Mouse (Mus musculus): ENCODE data around the gene Map3k11.

Gene Map3k11

DNA sequence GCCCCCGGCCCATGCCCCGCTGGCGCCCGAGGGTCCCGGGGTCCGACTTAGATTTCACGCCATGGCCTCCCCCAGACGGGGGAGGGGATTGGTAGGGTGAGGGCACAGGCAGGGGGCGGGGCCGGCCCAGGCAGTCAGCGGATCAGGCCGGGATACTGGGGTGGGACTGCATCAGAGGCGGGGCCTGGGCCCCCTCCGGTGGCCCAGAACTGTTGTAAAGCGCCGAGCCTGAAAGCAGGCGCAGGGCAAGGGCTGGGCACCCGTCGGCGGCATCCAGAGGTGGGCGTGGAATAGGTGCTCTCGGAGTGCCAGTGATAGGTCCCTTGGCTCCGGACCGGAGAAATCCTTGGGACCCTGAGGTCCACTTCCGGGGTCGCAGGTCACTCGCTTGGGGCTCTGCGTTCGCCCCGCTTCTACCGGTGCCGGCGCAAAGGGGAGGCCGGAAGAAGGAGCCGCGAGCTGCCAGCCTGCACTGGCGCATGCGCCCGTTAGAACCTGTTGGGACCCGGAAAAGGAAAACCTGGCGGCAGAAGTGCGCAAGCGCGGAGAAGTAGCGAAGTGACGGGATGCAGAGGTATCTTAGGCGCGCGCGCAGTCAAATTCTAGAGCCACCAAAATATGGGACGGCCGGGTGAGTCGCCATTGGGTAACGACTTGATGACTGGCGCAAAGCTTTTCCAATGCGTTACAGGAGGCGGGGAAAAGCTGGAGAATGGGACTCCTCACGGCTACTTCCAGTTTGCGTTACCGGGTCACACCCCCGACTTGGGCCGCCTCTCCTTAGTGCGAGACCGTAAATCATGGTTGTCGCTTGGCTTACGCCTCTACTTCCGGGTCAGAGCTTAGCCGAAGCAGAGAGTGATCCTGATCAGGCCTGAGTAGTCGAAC is at the start of gene Map3k11, which contains the start of gene Pcnx3:
Gene Map3k11 (plus strand): TSS at position 543 of the 888 bp plus-strand sequence.
Gene Pcnx3 (minus strand): TSS at position 709 of the 888 bp plus-strand sequence.
- in situ Hi-C loops (cut with MboI; ENCODE audit: low pct_unique_long_range_greater_than_20kb in 1 of 2, low sequenced_read_pairs in 2 of 2, unreplicated experiment in 1 of 2): no loop called here

DNA sequence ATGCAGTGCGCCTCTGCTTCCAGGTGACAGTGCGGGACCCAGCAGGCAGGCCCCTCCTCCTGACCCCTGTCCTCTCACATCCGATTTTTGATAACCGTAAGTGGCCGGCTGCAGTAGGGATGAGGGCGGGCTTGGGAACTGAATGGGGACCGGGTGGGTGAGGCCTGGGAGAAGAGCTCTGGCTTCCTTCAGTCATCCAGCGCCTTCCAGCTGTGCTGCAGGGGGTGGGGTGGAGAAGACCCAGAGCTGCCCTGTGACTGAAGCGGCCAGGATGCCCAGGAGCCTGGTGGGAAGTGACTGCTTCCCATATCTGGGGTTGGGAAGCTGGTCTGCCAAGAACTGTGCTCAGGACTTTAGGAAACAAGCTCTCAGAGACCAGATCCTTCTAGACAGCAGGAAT is 48.2 kb upstream of the Map3k11 start:
- in situ Hi-C loops (cut with MboI; ENCODE audit: low pct_unique_long_range_greater_than_20kb in 1 of 2, low sequenced_read_pairs in 2 of 2, unreplicated experiment in 1 of 2): no loop called here

DNA sequence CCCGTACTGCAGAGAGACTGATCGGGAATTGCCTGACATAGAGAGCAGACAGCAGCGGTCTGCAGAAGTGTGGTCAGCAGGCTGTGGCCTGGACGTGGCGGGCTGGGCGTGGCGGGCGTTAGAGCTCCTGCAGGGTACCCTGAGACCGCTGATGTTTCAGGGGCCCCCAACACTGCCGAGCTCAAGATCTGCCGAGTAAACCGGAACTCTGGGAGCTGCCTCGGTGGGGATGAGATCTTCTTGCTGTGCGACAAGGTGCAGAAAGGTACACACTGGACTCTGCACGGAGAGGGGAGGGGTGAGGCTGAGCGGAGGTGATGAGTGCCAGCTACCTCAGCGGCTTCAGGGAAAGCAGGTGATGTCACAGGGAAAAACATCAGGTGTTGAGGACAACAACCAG is 47.5 kb upstream of the Map3k11 start:
- in situ Hi-C loops (cut with MboI; ENCODE audit: low pct_unique_long_range_greater_than_20kb in 1 of 2, low sequenced_read_pairs in 2 of 2, unreplicated experiment in 1 of 2): no loop called here

DNA sequence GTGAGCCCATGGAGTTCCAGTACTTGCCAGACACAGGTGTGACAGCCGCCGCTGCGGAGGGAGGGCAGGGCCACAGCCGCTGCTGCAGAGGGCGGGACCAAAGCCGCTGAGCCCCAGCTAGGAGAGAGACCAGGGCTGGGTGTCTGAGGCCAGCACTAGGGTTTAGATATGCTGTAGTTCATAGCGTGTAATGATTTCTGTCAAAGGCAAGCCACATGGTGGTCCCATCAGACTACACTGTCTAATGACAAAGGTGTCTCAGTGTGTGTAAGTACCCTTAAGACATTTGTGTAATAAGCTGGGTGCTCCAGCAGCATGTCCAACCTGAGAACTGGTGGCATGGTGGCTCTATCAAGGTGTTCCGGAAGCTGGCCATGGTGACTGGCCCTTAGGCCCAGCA is 46.9 kb upstream of the Map3k11 start:
- in situ Hi-C loops (cut with MboI; ENCODE audit: low pct_unique_long_range_greater_than_20kb in 1 of 2, low sequenced_read_pairs in 2 of 2, unreplicated experiment in 1 of 2): no loop called here

DNA sequence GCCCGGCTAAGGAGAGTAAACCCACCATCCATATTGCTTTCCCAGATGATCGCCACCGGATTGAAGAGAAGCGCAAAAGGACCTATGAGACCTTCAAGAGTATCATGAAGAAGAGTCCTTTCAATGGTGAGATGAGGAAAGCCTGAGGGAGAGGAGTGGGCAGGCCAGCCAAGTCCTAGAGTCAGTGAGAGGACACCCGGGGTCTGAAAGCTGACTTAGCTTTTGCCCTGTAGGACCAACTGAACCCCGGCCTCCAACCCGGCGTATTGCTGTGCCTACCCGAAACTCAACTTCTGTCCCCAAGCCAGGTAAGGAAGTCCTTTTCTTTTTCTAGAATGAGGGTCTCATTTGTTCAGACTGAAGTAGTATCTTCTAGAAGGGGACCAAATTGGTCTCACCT is 43.3 kb upstream of the Map3k11 start:
- in situ Hi-C loops (cut with MboI; ENCODE audit: low pct_unique_long_range_greater_than_20kb in 1 of 2, low sequenced_read_pairs in 2 of 2, unreplicated experiment in 1 of 2): no loop called here

DNA sequence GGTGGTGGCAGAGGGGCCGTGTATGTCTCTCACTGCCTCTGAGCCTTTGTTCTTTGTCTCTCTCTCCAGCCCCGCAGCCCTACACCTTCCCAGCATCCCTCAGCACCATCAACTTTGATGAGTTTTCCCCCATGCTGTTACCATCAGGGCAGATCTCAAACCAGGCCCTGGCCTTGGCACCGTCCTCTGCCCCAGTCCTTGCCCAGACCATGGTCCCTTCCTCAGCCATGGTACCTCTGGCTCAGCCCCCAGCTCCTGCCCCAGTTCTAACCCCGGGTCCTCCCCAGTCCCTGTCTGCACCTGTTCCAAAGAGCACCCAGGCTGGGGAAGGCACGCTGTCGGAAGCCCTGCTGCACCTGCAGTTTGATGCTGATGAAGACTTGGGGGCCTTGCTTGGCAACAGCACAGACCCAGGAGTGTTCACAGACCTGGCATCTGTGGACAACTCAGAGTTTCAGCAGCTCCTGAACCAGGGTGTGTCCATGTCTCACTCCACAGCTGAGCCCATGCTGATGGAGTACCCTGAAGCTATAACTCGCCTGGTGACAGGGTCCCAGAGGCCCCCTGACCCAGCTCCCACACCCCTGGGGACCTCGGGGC is 41.7 kb upstream of the Map3k11 start:
- in situ Hi-C loops (cut with MboI; ENCODE audit: low pct_unique_long_range_greater_than_20kb in 1 of 2, low sequenced_read_pairs in 2 of 2, unreplicated experiment in 1 of 2): no loop called here

DNA sequence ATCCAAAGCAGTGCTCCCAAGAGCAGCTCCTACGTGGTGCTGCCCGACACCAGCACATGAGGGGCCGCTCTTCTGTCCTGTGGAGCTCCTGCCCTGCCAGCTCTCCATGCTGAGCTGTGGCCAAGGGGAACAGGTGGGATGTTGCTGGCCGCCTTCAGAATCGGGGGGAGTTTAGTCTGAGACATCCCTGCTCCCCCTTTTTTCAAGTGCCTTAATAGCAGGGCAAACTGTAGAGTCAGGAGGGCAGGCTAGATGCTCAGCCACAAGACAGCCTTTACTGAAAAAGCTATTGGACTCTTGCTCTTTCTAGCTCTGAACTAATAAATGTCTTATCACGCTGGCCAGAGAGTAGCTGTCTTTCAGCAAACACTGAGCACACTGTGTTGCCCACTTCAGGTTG is 40.8 kb upstream of the Map3k11 start:
- in situ Hi-C loops (cut with MboI; ENCODE audit: low pct_unique_long_range_greater_than_20kb in 1 of 2, low sequenced_read_pairs in 2 of 2, unreplicated experiment in 1 of 2): no loop called here

DNA sequence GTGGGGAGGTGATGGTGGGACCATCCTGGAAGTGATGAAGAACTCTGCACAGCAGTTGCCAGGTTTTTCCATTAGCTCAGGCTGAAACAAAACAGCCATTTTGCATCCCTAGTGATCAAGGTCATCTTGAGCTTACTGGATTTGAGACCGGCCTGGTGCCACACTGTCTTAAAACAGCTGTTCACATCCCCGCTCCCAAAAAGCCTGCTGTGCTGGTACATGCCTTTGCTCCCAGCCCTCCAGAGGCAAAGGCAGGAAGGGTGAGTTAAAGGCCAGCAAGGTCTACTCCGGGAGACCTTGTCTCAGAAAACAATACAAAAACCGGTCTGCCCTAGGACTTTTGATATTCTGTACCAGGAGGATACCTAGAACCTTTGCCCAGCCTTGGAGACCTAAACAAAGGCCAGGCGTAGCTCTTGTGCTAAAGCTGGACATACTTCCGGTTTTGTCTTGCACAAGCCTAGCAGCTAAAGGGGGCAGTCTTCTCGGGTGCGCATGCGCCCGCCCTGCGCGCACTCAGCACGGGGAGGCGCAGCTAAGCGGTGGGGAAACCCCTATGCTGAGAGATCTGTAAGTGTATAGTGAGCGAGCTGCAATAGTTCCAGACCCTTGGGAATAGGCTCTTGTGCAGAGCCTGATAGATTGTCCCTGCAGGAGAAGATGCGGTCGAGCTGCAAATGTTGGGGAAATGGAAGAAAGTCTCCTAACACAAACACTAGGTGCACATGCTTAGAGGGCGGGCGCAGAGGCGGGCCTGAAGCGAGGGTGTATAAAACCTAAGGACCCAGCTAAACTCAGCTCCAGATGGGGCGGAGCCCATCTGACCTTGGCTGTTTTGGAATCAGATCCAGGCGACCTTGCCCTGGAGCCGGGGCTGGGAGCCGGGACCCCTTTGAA is 39.9 kb upstream of the Map3k11 start:
- in situ Hi-C loops (cut with MboI; ENCODE audit: low pct_unique_long_range_greater_than_20kb in 1 of 2, low sequenced_read_pairs in 2 of 2, unreplicated experiment in 1 of 2): no loop called here

DNA sequence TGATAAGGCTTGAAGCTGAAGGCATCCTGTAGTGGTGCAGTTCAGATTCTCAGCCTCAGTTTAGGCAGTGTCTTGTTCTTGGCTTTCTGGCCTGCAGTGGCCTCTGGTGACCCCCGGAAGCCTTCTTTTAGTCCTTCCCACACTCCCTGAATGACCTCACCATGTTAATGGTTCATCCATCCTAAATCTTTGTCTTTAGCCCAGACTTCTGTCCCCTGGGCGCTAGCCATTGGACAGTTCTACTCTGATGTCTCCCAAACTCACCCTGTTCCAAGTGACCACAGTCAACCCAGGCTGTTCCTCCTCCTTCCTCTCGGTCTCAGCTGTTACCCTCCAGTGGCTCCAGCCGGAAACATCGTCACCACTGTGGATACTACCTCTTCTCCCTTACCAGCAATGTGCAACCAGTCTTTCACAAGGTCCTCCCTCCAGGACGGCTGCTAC is 39.2 kb upstream of the Map3k11 start:
- in situ Hi-C loops (cut with MboI; ENCODE audit: low pct_unique_long_range_greater_than_20kb in 1 of 2, low sequenced_read_pairs in 2 of 2, unreplicated experiment in 1 of 2): no loop called here

DNA sequence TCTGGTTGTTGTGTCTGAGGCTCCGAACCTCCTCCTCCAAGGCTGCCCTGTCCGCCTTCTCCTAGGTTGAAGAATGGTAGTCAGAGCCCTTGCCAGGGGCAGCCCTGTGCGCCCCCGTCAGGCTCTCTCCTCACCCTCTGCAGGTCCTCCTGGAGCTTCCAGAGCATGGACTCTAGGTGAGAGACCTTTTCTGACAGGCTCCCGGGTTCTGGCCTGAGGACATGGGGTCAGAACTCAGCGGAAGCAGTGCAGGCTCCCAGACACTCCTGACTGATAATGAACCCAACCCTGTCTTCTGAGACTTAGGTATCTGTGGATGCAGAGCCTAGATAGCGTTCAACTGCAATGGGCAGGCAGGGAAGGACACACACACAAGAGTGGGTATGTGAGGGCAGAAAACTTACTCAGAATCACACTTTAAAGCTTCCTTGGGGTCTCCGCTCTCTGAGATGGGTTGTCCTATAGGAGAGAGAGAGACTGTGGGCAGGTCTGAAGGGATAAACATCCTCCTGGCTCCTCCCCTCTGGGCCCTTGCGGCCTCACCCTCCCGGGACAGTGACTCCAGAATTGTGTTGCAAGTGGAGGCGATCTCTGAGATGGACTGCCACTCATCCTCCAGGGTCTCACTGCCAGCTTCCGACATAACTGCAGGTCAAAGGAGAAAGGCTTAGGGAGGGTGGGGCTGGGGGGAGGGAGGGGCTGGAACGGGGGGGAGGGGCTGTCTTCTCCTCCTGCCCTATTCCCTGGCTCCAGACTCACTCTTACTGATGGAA is 36.9 kb upstream of the Map3k11 start:
- in situ Hi-C loops (cut with MboI; ENCODE audit: low pct_unique_long_range_greater_than_20kb in 1 of 2, low sequenced_read_pairs in 2 of 2, unreplicated experiment in 1 of 2): no loop called here

DNA sequence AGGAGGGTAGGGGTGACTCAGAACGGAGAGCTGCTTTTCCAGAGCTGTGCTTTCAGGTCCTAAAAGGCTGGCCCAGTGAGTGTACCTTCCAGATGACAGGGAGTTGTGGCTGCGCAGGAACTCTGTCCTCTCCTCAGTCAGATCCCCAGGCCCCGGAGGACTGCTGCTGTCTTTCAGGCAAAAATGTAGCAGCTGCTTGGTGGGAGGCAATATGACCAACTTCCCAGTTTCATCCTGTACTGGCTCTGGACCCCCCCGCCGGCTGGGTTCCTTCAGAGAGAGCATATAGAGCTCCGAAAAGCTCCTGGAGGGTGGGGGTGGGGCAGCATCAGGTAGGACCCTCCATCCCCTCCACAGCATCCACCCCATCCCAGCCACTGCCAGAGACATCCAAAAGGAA is 36.0 kb upstream of the Map3k11 start:
- in situ Hi-C loops (cut with MboI; ENCODE audit: low pct_unique_long_range_greater_than_20kb in 1 of 2, low sequenced_read_pairs in 2 of 2, unreplicated experiment in 1 of 2): no loop called here

DNA sequence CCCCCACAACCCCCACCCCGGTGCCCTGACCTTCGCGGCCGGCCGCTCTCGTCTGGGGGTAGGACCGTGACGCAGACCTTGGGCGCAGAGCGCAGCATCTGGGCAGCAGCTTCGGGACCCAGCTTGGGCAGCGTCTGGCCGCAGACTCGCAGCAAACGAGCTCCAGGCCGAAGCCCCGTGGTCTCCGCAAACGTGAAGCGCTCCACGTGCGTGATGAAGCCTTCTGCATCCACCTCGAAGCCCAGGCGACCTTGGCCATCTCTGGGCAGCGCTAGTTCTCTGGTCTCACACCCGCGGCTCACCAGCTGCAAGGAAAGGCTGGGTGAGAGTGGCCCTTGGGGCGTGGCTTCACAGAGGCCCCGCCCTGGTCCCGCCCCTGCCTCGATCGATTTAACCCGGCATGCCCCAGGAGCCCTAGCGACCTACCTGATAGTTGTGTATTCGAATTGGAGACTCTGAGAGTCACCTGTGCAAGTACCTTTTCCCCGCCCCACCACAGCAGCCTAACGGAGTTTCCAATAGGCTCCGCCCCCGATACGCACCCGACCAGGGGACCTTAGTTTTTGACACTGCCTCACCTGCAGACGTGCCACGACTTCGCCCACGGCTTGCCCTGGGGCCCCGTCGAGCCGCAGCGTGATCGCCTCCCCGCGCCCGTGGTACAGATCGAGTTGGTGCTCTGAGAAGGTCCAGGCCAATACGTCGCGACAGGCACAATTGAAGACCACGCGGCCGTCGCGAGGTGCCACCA is 34.4 kb upstream of the Map3k11 start:
- in situ Hi-C loops (cut with MboI; ENCODE audit: low pct_unique_long_range_greater_than_20kb in 1 of 2, low sequenced_read_pairs in 2 of 2, unreplicated experiment in 1 of 2): no loop called here

DNA sequence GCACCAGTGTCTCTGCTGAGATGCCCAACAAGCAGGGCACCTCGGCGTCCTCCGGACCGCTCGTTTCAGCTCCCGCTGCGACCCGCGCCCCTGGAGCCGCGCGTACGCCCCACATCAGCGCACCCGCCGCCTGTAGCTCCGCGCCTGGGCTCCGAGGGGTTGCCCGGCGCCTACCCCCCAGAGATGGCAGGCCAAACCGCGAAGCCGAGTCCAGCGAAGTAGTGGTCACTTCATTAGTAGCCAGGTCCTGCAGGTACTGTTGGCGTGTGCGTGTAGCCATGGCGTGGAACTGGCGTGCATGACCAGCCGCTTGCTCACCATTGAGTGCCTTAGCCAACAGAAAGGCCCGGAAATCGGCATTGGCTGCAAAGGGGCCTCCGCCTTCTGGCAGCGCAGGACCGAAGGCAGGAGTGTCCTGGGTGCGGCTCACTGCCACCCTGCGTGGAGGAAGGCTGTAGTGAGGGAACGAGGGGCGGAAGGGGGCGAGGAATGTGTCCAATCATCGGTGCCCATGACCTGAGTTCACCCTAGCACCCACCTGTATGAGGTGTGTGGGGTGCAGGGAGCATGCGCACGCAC is 33.7 kb upstream of the Map3k11 start:
- in situ Hi-C loops (cut with MboI; ENCODE audit: low pct_unique_long_range_greater_than_20kb in 1 of 2, low sequenced_read_pairs in 2 of 2, unreplicated experiment in 1 of 2): no loop called here

DNA sequence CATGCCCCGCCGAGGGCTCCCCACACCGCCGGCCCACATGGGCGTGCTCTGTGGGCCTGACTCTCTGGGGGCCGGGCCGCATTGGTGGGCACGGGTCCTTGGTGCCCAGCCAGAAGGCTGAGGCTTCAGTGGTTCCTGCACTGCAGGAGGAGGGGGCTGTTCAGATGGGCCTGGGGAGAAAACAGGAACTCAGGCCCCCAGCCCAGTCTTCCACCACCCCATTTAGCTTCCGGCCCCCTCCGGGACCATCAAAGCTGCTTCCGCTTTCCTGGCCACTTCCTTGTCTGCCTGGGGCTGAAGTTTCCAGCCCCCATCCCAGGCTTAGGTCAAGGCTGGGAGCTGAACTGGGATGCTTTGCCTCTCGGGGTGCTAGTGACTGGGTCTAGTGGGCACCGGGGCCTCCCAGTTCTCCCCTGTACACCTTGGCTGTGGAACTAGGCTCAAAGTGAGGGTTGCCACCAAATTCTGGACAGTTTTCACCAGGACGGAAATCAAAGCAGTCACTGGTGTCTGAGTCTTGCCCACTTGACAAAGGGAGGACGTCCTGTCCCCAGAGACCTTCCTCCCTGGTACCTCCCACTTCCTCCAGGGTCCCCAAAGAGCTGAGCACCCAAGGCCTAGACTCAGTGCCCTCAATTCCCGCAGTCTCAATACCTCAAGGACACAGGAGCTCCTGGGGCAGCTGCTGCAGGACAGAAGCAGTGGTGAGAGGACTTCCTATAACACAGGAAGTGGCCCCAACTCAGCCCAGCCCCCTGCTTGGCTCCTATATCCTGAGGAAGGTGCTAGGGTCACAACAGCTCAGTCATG is 27.4 kb upstream of the Map3k11 start:
- in situ Hi-C loops (cut with MboI; ENCODE audit: low pct_unique_long_range_greater_than_20kb in 1 of 2, low sequenced_read_pairs in 2 of 2, unreplicated experiment in 1 of 2): no loop called here

DNA sequence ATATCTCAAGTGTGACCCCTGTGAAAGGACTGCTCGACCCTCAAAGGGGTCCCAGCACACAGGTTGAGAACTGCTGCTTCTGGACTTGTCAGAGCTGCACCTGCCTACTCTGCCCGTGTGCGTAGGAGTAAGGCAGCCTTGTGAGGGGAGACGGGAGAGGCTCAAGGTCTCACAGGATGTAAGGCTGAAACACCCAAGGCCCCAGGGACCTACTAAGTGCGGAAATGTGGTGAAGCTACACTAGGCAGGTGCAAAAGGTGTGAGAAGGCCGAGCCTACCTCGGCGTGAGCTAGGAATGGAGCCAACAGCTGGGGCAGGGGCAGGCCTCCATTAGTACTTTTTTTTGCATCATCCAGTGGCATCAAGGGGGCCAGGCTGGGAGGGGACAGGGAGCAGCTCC is 26.2 kb upstream of the Map3k11 start:
- in situ Hi-C loops (cut with MboI; ENCODE audit: low pct_unique_long_range_greater_than_20kb in 1 of 2, low sequenced_read_pairs in 2 of 2, unreplicated experiment in 1 of 2): no loop called here

DNA sequence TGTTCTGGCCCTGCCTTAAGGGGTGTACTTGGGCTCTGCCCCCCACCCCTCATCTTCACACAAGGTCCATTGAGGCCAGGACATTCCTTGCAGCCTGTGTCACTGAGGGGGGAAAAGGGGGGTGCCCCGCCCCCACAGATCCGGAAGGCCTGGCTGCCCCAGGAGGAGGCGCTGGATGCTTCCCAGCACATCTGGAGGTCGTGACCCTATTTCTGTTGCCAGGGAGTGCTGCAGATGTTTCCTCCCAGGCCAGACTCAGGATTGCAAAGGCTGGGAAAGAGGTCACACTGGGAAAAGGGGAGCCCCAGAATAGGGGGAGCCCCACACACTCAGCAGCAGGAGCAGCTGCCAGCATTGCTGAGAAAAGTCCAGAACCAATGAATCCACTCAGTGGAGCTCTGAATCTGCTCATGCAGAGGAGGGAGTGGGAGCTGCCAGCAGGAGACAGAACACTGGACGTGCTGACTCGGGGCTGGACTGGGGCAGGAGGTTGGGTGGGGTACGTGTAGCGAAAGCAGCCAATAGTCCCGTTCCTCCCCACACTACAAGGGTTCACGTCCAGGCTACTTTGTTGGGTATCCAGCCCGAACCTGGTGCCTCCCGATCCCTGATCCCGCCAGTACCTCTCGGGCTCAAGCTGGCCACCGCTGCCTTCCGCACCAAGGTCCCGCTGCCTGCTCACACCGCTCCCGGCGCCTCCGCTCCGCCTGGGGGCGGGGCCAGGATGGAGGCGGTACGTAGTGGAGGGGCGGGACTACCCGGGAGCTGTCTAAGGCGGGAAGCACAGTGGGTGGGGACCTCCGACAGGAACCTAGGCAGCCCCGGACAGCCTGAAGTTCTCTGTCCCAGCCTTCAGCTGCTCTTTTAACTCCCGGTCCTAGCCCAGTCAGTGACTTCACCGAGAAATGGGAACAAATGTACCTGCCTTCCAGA is 25.3 kb upstream of the Map3k11 start, which contains the start of gene Sipa1:
Gene Sipa1 (minus strand): TSS at position 727 of the 933 bp plus-strand sequence.
- in situ Hi-C loops (cut with MboI; ENCODE audit: low pct_unique_long_range_greater_than_20kb in 1 of 2, low sequenced_read_pairs in 2 of 2, unreplicated experiment in 1 of 2): no loop called here
